Mouse (Mus musculus) right cerebral cortex, adult 2 months (tissue): ENCODE results near the gene Fasl.

Source experiments
- DNase-seq, 2 experiments: peaks; one replicate each; pipeline ENCODE4 v3.0.0; 2021 to 2022; ENCODE audit warnings: low spot score in 2 of 2

Gene Fasl

DNA sequence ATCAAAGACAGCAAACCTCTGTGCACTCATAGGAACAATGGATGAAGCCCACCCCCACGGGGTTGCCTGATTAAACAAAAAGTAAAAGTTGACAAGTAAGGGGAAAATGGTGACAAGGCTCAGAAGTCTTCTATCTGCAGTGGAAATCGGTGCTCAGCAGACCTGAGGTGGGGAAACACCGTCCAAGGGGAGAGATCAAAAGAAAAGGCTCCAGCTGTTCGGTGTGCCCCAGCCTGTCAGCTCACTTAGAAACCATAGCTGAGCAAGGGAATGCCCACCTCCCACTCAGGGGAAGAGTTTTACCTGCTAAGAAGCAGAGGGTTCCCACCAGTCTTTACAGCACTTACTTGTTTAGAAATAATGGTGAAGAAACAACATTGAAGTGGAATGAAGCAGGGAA, 26.7 kb downstream of the Fasl start:
- DNase-seq = no peak

DNA sequence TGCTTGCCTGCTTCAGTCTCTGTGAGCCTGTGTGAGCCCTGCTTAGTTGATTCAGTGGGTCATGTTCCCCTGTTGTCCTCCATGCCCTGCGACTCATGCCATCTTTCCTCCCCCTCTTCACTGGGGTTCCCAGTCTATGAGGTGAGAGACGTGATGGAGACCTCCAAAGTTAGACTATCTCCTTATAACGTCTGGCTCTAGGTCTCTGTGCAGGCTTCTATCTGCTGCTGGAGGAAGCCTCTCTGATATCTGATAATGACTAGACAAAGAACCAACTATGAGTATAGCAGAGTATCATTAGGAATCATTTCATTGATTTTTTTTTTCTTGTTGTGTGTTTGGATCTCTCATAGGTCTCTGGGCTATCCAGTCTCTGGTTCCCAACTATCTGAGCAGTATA, 31.7 kb downstream of the Fasl start:
- DNase-seq = no peak

- DNase-seq = no peak
These were observed 37.0 kb downstream of the Fasl start for GRCm38 (mm10) chr1:161751311-161751710.

DNA sequence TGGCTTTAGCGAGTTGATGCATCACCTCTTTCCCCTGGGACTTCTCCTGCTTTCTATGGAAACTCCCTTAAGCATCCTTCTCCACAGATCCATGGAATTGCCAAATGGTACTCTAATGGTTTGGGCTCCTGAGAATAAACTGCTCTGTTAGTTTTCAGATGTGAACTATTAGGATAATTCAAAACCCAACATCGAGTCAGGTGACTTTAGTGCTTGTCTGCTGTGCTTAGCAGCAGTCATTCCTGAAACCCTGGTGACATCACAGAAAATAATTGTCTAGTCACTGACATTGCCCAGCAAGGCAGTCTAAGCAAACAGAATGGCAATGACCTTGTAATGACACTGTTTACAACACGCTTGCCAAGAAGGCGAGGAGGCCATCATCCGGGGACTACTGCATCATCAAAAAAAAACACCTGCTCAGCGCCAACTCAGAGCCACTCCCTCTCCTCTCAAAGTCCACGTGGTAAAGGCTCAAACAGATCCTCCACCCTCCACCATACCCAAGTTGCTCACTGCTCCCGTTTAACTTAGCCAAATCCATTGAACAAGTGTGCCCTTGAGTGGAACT, 37.7 kb downstream of the Fasl start:
- no peak for DNase-seq

DNA sequence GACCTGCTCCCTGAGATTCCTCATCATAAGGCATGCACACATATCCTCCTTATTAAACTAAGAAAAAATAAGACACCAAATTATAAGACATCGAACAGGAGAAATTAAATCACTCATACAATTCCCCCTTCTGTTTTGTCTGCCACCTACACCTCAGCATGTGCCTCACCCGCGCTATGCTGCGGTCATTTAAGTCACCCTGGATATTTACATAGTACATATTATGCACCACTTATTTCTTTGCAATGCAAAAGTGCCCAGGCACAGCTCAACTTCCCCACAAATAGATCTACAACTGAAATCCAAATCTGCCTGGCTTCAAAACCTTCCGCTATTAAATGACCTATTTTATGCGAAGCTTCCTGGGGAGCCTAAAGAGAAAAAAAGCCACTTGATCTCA, 39.6 kb downstream of the Fasl start:
- no peak for DNase-seq

DNA sequence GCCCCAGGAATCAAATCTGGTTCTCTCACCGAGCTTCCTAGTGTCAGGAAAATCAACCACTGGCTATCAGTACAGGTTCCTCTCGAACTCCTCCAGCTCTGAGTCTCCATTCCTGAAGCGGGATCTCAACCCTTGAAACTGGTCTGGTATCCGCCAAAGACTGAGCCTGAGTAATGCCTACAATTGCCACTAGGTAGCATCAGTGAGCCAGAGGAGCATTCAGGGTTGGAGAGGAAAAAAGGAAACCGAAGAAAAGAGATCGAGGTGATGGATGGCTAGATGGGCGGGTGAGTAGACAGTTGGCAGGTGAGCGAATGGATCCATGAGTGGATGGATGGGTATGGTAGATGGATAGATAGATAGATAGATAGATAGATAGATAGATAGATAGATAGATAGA, 40.2 kb downstream of the Fasl start:
- peak; percentile 51 to 79 for DNase-seq

DNA sequence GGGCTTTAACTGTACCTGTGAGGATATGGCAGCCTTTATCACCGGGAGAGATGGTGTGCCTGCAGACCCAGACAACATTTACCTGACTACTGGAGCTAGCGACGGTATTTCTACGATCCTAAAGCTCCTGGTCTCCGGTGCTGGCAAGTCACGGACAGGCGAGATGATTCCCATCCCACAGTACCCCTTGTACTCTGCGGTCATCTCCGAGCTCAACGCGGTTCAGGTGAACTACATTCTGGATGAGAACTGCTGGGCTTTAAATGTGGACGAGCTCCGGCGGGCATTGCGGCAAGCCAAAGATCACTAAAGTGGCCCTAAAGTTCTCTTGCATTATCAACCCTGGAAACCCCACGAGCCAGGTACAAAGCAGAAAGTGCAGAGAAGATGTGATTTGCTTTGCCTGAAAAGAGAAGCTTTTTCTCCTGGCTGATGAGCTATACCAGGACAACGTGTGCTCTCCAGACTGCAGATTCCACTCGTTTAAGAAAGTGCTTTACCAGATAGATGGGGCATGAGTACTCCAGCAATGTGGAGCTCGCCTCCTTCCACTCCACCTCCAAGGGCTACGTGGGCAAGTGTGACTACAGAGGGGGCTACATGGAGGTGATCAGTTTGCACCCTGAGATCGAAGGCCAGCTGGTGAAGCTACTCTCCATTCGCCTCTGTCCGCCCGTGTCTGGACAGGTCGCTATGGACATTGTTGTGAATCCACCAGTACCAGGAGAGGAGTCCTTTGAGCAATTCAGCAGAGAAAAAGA, 41.6 kb downstream of the Fasl start:
- DNase-seq = no peak

DNA sequence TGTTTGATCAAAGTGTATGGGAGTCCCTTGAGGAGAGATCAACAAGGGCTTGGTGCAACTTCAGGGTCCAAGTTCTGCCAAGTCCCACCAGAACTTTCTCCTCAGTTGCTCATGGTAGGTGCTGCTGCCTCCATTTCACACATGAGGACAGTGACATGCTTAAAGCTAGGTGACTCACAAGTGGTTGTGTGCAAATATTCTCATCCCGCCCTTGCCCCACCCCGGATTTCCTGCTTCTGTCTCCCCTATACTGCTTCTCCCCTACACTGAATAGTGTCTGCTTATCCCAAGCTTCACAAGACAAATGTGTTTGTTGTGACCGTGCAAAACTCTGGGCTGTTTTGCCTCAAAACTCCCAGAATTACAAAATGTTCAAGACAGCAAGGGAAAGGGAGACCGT, 43.4 kb downstream of the Fasl start:
- DNase-seq = no peak

DNA sequence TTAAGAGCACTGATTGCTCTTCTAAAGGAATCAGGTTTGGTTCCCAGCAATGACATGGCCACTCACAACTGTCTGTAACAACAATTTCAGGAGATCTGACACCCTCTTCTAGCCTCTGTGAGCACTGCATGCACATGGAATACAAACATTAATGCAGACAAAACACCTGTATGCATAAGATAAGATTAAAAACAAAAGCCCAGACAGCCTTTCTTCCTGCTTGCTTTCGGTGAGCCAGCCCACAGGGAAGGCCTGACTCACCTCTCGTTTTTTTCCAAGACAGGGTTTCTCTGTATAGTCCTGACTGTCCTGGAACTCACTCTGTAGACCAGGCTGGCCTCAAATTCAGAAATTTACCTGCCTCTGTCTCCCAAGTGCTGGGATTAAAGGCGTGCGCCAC, 44.1 kb downstream of the Fasl start:
- no peak for DNase-seq

DNA sequence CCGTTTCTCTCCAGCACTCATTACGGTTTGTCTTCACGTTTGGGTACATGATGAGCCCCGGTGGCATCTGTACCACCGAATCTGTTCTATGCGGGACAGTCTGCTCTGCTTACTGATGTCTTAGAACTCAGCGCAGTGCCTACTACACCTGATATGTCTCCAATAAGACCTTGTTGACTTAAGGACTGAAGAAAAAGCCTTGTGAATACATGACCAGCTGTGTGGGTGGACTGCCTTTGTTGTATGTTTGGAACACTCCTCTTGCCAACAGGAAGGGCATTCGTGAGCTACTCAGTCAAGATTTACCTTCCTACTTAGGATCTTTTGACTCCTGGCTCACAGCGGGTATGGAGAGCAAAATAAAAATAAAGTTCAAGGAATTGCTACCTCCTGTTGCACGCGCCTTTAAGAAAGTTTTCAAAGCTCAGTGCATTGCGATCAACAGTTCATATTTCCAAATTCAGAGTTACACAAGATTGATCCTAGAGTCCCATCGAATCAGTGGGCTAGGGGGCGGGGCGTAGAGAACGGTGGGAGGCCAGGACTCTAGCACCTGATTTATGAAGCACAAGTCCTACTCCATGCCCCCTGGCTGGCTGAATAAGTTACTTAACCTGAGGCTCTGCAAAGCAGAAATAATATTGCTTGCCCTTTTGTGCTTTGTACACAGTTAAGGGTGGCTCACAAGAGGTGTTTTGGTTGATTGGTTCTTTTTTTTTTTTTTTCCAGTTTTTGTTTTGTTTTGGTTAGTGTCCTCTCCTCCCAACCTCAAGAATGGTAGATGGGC, 45.6 kb downstream of the Fasl start:
- no peak for DNase-seq

DNA sequence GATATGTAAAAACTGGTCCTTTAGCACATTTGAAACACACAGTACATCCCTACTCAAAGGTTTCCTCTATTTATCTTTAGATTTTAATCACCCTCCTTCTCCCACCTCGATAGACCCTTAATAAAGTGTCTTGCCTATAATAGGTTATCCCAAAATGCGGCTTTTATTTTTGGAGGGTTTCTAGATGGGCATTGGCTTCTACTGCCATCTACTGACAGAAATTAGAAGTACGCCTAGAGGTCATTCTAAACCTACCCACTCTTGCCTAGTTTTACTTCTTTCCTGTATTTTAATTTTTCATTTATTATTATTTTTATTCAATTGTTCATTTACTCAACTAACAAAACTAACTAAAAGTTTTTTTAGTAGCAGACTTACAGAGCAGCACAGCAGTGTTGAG, 51.4 kb downstream of the Fasl start:
- DNase-seq = peak in 1 of 2 experiments; percentile 25

GRCm38 (mm10) chr1:161736255-161736654, 52.0 kb downstream of the Fasl start:
- DNase-seq = no peak

- no peak for DNase-seq
These were observed 52.7 kb downstream of the Fasl start for GRCm38 (mm10) chr1:161735465-161736046.

- no peak for DNase-seq
These were observed 53.5 kb downstream of the Fasl start for GRCm38 (mm10) chr1:161734741-161735211.

DNA sequence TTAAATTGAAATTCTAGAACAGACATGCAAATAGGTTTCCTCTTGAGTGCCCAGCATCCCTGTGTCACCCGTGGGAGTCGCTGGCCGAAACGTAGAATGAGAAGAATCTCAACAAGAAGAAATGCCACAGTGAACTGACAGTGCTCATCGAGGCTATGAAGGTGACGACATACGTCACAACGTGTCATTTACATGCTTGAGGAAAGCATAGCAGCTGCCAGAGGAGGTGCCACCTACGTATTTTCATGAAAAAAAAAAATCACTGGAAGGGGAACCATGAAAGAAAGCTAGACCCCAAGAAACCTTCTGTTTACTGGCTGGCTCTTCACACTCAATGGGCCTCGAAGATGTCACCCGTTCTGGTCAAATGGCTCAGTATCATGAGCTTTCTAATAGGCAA, 54.0 kb downstream of the Fasl start:
- no peak for DNase-seq
